Mouse (Mus musculus) liver, embryonic 14.5 days (tissue): Measurements from ENCODE around the gene Mgat4d. TPM values are rescaled to one million over a fixed set of nuclear protein-coding genes. Genes with fewer than 3 reads are reported as not detected.

ENCODE experiments used
- ATAC-seq: fragments of 200-750 bp; cut with Nextera tagmentation; 2 replicates; pipeline ENCODE4 v1.8.0; 2017; ENCODE audit warnings: moderate number of reproducible peaks, mild to moderate bottlenecking, moderate library complexity; ENCODE audit not compliant: insufficient read depth
- DNase-seq, 3 experiments: peaks; one replicate each; pipeline ENCODE4 v3.0.0-alpha.2; 2012 to 2013; ENCODE audit warnings: low read depth in 3 of 3, low spot score in 3 of 3
- H3K27ac ChIP-seq: fragments of 300-500 bp; sonication (generic); 2 replicates; pipeline ENCODE4 v1.5.1; 2014; ENCODE audit warnings: moderate library complexity, mild to moderate bottlenecking, control low read depth, inconsistent platforms
- H3K27me3 ChIP-seq: fragments of 300-500 bp; sonication (generic); 2 replicates; pipeline ENCODE4 v1.6.1; 2014; ENCODE audit warnings: mild to moderate bottlenecking, low read length, moderate library complexity; ENCODE audit not compliant: control insufficient read depth, insufficient read depth
- H3K36me3 ChIP-seq: fragments of 300-500 bp; sonication (generic); replicated peaks from 2 replicates; pipeline ENCODE4 v1.6.1; 2014; ENCODE audit warnings: low read depth; ENCODE audit not compliant: control insufficient read depth, insufficient read depth
- H3K4me1 ChIP-seq, 2 experiments: fragments of 200-500 bp in 1 of 2; fragments of 300-500 bp in 1 of 2; sonication (generic) in 1 of 2; replicated peaks; 2 replicates each; pipeline ENCODE4 v1.6.1; 2012 to 2014; ENCODE audit warnings: antibody characterized with exemption in 1 of 2, inconsistent platforms in 1 of 2, low read length in 1 of 2; ENCODE audit not compliant: control insufficient read depth in 2 of 2, insufficient read depth in 2 of 2
- H3K4me2 ChIP-seq: fragments of 300-500 bp; sonication (generic); 2 replicates; pipeline ENCODE4 v1.6.1; 2014; ENCODE audit warnings: low read depth, mild to moderate bottlenecking, control low read depth, moderate library complexity
- H3K4me3 ChIP-seq, 2 experiments: fragments of 200-500 bp in 1 of 2; fragments of 300-500 bp in 1 of 2; sonication (generic) in 1 of 2; 2 replicates each; pipeline ENCODE4 v1.5.1; 2012 to 2014; ENCODE audit warnings: low read depth in 2 of 2, low read length in 2 of 2, mild to moderate bottlenecking in 2 of 2, control low read depth in 1 of 2, inconsistent platforms in 1 of 2, moderate library complexity in 1 of 2; ENCODE audit not compliant: insufficient read depth in 1 of 2
- H3K9ac ChIP-seq: fragments of 300-500 bp; sonication (generic); replicated peaks from 2 replicates; pipeline ENCODE4 v1.6.1; 2014; ENCODE audit warnings: mild to moderate bottlenecking, control low read depth, moderate library complexity
- H3K9me3 ChIP-seq: fragments of 300-500 bp; sonication (generic); 2 replicates; pipeline ENCODE4 v1.6.1; 2016; ENCODE audit warnings: low read length, mixed read lengths; ENCODE audit not compliant: control insufficient read depth
- CTCF ChIP-seq: IDR thresholded peaks from 2 replicates; pipeline ENCODE4 v1.5.1; 2016; ENCODE audit warnings: antibody characterized with exemption, low read depth, control low read depth
- EP300 ChIP-seq: IDR thresholded peaks from 2 replicates; pipeline ENCODE4 v1.6.1; 2016; ENCODE audit warnings: antibody characterized with exemption, low read depth
- WGBS: fragments of 180-500 bp; shearing (Covaris S2); extraction: QIAGEN DNeasy Blood & Tissue Kit; methylation state at CpG from one replicate; pipeline ENCODE4 v1.1.7; 2014; ENCODE audit not compliant: insufficient replicate concordance; 5-methylcytosine and 5-hydroxymethylcytosine counted together
- polyA plus RNA-seq, 2 experiments: library from polyadenylated mRNA; depleted of rRNA in 1 of 2; stranded (reverse) in 1 of 2; unstranded in 1 of 2; fragments of >200 nt; fragmentation: Nextera tagmentation in 1 of 2; extraction: Ambion mirVana in 1 of 2; gene quantifications; 2 replicates each; pipeline versions ENCODE4 v1.2.1 to v1.2.3; 2012 to 2014

Mgat4d gene
- polyA plus RNA-seq, 2 experiments: not detected

DNA sequence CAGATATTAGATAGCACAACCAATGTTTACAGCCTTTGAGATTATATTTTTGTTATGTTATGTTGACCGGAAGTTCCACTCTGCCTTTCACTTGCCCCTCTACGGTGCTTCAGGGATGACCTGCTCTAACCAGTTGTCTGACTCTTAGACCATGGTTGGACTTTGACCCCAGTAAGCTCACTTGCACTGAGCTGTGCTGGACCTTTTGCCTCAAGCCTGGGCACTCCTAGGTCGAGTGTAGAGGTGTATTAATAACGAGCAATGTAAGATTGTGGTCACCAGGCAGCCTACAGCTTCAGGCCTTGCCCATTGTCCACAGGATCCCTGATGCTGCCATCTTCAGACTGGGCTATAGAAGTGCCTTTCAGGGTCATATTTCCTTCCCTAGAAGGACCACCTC lies 49.5 kb downstream of the Mgat4d start:
- DNase-seq (no peak), ATAC-seq (no peak)
- no peak overlapping the region for H3K4me3 ChIP-seq
- 62% methylated on average over 4 of the region's 4 CpGs for WGBS
- no peaks in the 10 kb centered on the region for H3K9me3 ChIP-seq
- H3K4me2 ChIP-seq: no peak overlapping the region
- H3K4me1 ChIP-seq: 0 out of 4 replicates have a peak, but pooled peaks cover 0 to 2% of the 10 kb centered on the region in 2 experiments
- no peaks in the 10 kb centered on the region for H3K27me3 ChIP-seq
- TF ChIP-seq EP300: no peak
- TF ChIP-seq CTCF: no peak
- no peak overlapping the region for H3K27ac ChIP-seq
- H3K36me3 ChIP-seq: no peaks in the 10 kb centered on the region
- H3K9ac ChIP-seq: no peak overlapping the region

DNA sequence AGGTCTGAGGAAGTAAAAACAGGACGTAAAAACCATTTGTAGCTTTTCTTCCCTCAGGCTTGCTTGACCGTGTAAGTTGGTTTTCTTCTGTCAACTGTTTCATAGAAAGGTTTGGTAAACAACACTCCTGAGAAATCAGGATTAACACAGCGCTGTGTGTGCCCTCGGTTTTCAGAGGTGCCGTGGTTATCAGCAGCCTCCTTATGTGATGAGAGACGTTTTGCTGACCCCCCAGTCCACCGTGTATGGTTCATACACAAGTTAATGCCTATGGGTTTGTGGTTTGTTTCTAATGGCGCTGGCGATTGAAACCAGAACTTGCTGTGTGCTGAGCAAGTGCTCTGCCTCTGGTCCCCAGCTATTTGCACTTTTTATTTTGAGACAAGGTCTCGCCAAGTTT lies 57.3 kb downstream of the Mgat4d start:
- H3K4me1 ChIP-seq: peaks cover 3 to 8% of the 10 kb centered on the region in 2 experiments; a peak in 3 of 4 replicates
- H3K27me3 ChIP-seq: no peaks in the 10 kb centered on the region
- peak overlapping the region; percentile 13 for H3K4me2 ChIP-seq
- no peak overlapping the region for H3K4me3 ChIP-seq
- 18% methylated on average over 10 of the region's 10 CpGs for WGBS
- ATAC-seq (peak; percentile 79), DNase-seq (no peak)
- no peaks in the 10 kb centered on the region for H3K9me3 ChIP-seq
- no peaks in the 10 kb centered on the region for H3K36me3 ChIP-seq
- no peak overlapping the region for H3K27ac ChIP-seq
- H3K9ac ChIP-seq: peak overlapping the region; percentile 27; the same call in 1 of the 2 replicates
- TF ChIP-seq CTCF: no peak
- peak; percentile 71 for TF ChIP-seq EP300

DNA sequence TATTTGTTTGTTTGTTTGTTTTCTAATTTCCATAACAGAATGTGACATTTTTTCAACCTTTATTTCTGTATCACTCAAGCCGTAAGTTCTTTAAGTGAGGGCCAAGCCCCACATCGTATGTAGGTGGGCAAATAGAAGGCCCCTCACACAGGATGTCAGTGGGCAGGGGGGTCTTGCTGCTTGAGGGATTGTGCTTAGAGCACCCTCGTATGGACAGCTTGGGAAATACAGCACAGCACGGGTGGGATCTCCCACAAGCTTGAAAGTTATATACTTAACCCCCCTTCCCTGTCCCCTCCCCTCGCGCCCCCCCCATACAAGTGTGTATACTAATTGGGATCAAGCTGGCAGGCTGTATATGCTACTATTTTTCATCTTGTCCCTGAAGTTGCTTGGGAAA lies 58.6 kb downstream of the Mgat4d start:
- ATAC-seq (no peak), DNase-seq (peak in 2 of 3 experiments; percentile 52 to 55)
- H3K9ac ChIP-seq: no peak overlapping the region
- H3K4me3 ChIP-seq: no peak overlapping the region
- H3K36me3 ChIP-seq: no peaks in the 10 kb centered on the region
- no peaks in the 10 kb centered on the region for H3K27me3 ChIP-seq
- no peaks in the 10 kb centered on the region for H3K9me3 ChIP-seq
- peaks cover 3 to 8% of the 10 kb centered on the region in 2 experiments; a peak in 3 of 4 replicates for H3K4me1 ChIP-seq
- no peak overlapping the region for H3K27ac ChIP-seq
- 29% methylated on average over 5 of the region's 6 CpGs for WGBS
- no peak for TF ChIP-seq EP300
- peak; percentile 49 for TF ChIP-seq CTCF
- H3K4me2 ChIP-seq: no peak overlapping the region

DNA sequence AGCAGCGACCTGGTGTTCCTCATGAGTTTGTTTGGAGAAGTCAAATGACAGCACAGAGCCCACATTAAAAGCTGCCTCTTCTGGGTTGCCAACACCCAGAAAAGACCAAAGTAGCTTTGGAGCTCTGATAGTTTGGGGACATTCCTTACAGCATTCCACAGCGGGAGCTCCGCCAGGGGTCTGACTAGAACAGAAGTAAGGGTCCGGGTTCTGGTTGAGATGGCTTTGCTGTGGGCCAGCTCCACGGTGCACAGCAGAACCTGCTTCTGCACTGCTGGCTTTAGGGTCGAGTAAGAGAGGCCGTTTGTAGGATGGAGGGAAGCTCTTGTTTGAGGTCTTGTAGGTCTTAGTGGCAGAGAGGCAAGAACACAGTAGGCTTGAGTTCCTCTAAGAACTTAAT lies 60.2 kb downstream of the Mgat4d start:
- Histone ChIP-seq H3K4me1 (peaks cover 3 to 8% of the 10 kb centered on the region in 2 experiments; a peak in 3 of 4 replicates), H3K36me3 (no peaks in the 10 kb centered on the region), H3K27ac (no peak overlapping the region), H3K27me3 (no peaks in the 10 kb centered on the region), H3K4me2 (no peak overlapping the region), H3K9me3 (no peaks in the 10 kb centered on the region), H3K9ac (no peak overlapping the region), H3K4me3 (no peak overlapping the region)
- DNase-seq (no peak), ATAC-seq (no peak)
- TF ChIP-seq EP300: no peak
- TF ChIP-seq CTCF: no peak
- 66% methylated on average over 7 of the region's 7 CpGs for WGBS

DNA sequence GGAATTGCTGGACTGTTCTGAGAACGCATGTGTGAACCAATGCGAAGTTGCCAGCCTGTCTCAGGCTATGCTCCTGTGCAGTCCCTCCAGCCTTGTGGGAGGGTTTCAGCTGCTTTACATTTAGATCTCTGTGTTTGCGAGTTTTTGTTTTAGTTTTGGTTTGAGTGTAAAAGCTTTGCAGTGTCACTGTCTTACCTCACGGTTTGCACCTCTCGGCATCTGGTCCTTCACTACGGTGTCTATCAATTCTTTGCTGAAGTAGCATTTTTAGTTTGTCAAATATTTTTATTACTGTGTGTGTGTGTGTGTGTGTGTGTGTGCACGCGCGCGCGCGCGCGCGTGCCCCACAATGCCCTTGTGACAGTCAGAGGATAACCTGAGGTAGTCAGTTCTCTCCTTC lies 68.6 kb downstream of the Mgat4d start:
- TF ChIP-seq CTCF (no peak), EP300 (no peak)
- ATAC-seq (no peak), DNase-seq (no peak)
- H3K27ac ChIP-seq: no peak overlapping the region
- H3K36me3 ChIP-seq: no peaks in the 10 kb centered on the region
- H3K4me3 ChIP-seq: no peak overlapping the region
- no peaks in the 10 kb centered on the region for H3K27me3 ChIP-seq
- H3K4me1 ChIP-seq: peaks cover 8 to 13% of the 10 kb centered on the region in 2 experiments
- no peak overlapping the region for H3K4me2 ChIP-seq
- no peak overlapping the region for H3K9ac ChIP-seq
- no peaks in the 10 kb centered on the region for H3K9me3 ChIP-seq
- 91% methylated on average over 15 of the region's 15 CpGs for WGBS
